Mouse (Mus musculus): ENCODE data around the gene Pcnt.

The Pcnt gene

GRCm38 (mm10) chr10:76442178-76443088, at the start of gene Pcnt:
Gene Pcnt, minus strand, starts transcription at chr10:76442786.
- peak; percentile 98 for DNase-seq (ENCODE audit: low read depth, low spot score)

DNA sequence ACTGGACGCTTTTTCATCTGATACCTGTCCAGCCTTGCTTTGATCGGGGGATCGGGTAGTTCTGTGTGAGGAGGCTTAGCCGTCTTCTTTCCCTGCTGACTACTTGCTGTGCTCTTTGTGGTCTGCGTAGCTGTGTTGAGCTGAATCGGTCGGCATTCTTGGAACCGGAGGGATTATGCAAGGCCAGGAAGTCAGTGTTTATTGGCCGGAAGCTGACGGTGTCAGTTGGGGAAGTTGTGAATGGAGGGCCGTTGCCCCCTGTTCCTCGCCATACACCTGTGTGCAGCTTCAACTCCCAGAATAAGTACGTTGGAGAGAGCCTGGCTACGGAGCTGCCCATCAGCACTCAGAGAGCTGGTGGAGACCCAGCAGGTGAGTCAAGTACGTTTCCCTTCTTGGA, 46.6 kb upstream of the Pcnt start:
- DNase-seq (ENCODE audit: low read depth, low spot score) = no peak

- DNase-seq (ENCODE audit: low read depth, low spot score) = no peak
Measured at GRCm38 (mm10) chr10:76488265-76488664, 45.7 kb upstream of the Pcnt start.

GRCm38 (mm10) chr10:76486302-76486701, 43.7 kb upstream of the Pcnt start:
- DNase-seq (ENCODE audit: low read depth, low spot score) = no peak

DNA sequence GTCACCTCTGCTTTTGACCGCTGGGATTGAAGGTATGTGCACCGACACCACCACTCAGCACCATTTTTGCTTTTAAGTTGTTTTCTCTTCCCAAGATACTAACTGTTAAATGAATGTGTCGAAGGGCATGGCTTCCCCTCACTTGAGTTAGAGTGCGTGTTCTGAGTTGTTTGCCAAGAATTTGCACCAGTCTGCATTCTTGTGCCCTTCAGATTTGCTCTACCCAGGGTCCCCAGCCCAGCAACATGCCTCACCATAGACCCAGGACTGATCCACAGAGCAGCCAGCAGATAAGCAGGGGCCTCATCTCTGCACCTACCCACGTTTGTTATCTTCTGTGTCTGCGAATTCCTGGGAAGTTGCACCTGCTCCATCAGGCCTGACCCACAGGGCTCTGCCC, 38.9 kb upstream of the Pcnt start:
- DNase-seq (ENCODE audit: low read depth, low spot score) = no peak

DNA sequence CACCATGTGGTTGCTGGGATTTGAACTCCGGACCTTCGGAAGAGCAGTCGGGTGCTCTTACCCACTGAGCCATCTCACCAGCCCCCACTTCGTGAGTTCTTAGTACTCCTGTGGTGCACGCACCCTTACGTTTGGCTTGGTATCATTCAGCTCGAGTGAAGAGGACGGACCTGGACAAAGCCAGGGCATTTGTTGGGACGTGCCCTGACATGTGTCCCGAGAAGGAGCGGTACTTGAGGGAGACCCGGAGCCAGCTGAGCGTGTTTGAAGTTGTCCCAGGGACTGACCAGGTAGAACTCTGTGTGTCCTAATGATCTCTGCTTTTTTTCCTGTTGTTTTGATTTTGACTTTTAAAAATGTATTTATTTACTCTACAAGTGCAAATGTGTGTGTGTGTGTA, 38.3 kb upstream of the Pcnt start:
- no peak for DNase-seq (ENCODE audit: low read depth, low spot score)

DNA sequence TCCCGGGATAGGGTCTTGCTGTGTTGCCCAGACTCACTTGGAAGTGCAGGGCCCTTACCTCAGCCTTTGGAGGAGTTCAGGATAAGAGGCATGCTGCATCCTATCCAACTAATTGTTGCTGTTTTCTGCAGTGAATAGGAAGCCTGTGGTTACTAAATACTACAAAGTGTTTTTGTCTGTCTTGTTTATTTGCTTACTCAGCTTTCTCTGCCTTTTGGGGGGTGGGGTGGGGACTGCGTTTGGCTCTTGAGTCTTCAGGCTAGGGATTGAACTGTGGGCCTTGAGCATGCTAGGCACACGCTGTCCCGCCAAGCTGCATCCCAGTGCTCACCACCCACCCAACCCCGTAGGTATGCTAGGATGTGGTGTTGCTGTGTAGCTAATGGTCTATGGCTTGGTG, 31.2 kb upstream of the Pcnt start:
- no peak for DNase-seq (ENCODE audit: low read depth, low spot score)

DNA sequence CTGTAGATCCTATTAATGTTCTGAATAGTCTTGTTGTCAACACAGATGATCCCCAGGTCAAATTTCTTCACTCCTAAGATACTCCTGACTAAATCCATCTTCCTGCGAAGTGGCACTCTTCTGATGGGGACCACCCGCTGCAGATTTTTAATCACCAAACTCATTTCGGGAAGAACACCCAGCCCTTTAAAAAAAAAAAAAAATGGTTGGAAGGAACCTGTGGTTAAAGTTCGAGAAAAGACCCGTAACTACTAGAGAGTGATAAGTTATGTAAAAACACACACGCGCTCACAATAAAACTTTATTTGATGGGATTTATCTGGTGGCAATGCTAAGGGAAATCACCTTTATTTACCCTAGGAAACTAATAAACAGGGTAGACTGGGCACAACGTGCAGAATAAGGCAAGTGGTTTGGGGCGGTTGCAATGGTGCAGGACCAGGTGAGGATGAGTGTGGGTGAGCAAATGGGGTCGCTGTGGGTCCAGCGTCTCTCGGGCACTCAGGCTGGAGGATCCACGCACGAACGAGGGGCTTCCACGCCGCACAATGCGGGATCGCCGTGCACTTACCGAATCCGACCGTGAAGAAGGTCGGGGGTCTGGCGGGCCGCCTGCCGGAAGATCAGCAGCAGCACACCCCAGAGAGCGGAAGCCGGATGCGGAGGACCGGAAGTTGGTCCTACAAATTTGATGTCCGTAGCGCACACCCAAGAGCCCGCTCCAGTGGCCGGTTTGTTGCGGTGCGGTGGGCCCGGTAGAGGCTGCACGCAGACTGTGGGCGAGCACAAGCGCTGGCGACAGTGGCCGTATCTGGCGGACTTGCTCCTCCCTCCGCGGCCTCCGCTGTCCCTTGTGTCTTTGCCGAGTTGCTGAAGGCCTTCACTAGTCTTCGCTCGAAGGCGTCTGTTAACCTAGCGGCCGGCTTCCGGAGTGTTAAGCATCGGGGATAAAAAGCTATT, 25.9 kb upstream of the Pcnt start, which contains the start of the genes Mcm3ap and Ybey:
Gene Mcm3ap, plus strand, starts transcription at position 725 of the 960 bp plus-strand sequence.
Gene Ybey, minus strand, starts transcription at position 912 of the 960 bp plus-strand sequence.
- DNase-seq (ENCODE audit: low read depth, low spot score) = peak; percentile 93

GRCm38 (mm10) chr10:76462721-76463120, 20.1 kb upstream of the Pcnt start:
- no peak for DNase-seq (ENCODE audit: low read depth, low spot score)

DNA sequence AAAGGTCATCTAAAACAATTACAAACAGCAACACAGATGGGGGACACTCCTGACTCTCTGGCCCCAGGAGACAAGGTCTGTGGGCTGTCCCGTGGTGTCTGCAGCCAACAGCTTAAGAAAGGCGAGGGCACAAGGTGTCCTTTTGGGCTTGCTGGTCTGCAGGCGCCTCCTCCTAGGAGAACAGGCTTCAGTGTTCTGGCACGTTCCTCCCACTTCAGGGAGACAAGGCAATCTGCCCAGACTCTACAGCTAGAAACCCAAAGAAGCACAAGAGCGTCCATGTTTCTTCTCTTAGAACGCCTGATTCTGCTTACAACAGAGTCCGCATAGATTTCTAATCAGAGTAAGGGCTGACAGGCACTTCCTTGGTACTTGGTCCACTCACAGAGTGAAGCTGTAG, 19.7 kb upstream of the Pcnt start:
- no peak for DNase-seq (ENCODE audit: low read depth, low spot score)

GRCm38 (mm10) chr10:76461255-76461654, 18.7 kb upstream of the Pcnt start:
- DNase-seq (ENCODE audit: low read depth, low spot score) = no peak

DNA sequence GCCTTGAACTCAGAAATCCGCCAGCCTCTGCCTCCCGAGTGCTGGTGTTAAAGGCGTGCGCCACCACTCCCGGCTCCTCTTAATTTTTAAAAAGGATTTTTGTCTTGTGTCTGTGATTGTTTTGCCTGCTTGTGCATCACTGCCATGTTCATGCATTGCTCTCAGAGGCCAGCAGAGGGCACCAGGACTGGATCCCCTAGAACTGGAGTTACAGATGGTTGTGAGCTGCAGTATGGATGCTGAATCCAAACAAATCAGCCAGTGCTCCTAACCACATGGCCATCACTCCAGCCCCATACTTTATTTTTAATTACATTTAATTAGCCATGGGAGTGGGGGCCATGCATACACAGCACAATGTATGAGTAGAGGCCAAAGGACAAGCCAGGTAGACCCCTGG, 12.7 kb upstream of the Pcnt start:
- DNase-seq (ENCODE audit: low read depth, low spot score) = peak; percentile 52

DNA sequence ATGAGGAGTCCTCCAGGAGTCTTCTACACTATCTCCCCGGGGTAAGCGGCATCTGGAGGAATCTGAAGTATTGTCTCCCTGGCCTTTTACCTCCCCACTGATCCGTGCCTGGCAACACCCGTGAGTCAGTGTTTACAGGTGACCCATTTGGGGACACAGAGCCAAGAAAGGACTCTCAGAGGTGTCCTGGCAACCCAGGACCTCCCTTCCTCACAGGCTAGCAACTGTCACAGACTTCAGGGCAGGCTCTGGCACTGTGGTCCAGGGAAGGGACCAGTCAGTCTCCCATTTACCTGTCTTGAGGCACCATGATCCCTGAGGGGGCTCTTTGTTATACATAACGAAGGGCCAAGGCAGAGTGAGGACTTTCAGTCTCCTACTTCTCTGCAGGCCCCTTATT, 6.3 kb upstream of the Pcnt start, which contains the start of gene 2610028H24Rik:
Gene 2610028H24Rik, plus strand, starts transcription at position 231 of the 400 bp plus-strand sequence.
- DNase-seq (ENCODE audit: low read depth, low spot score) = no peak

GRCm38 (mm10) chr10:76447406-76448229, 5.0 kb upstream of the Pcnt start:
- DNase-seq (ENCODE audit: low read depth, low spot score) = no peak

GRCm38 (mm10) chr10:76445996-76446681, 3.6 kb upstream of the Pcnt start:
- no peak for DNase-seq (ENCODE audit: low read depth, low spot score)

DNA sequence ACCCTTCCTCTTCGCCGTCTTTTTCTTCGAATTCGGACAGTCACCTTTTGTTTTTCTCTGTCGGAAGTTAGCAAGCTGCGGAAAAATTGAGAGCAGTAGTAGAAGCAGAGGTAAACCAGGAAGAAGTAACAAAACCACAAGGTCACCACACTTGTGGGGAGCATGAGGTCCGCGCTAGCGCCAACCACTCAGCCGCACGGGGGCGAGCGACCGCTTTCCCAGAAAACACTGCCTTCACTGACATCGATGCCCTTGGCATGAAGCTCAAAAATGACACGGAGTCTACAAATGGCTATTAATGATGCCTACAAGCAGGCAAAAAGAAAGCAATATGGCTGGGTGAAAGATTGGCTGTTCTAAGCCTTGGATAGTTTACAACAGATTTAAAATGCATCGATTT, 2.3 kb downstream of the Pcnt start, which contains the start of gene AC141477.1:
Gene AC141477.1, minus strand, starts transcription at position 164 of the 400 bp plus-strand sequence.
- DNase-seq (ENCODE audit: low read depth, low spot score) = no peak

GRCm38 (mm10) chr10:76439107-76439890, 3.3 kb downstream of the Pcnt start:
- no peak for DNase-seq (ENCODE audit: low read depth, low spot score)

DNA sequence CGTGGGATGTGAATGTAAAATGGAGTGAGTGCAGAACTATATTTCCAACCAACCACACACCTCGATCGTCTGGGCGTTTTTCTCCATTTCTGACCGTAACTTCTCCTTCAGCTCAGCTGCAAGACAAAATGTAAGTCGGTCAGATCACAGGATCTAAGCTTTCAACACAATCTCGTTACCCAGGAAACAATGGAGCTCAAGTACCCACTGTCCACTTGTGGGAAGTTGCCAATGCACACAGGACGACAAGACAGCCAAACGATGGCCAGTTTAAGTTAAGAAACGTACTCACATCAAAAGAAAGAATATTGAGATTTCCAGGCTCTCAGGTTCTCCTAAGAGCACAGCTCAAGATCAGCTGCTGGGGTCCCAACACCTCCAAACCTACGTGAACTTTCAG, 8.7 kb downstream of the Pcnt start:
- DNase-seq (ENCODE audit: low read depth, low spot score) = no peak

DNA sequence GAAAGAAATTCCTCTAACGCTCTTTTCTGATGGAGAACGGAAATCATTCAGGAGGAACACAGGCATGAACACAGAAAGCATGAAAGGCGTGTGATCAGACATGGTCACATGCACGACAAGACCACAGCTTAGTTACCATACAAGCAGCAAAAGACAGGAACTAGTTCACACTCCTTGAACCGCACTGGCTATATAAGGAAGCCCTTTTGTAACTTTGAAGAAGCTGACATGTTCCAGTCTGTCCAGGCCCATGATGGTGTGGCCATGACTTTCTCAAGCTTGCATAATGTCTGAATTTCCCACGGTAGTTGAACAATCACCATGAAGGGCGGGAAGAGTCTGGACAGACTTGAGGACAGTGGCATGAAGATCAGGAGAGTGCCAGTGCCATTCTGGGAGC, 16.9 kb downstream of the Pcnt start:
- DNase-seq (ENCODE audit: low read depth, low spot score) = no peak

GRCm38 (mm10) chr10:76416811-76417210, 25.8 kb downstream of the Pcnt start:
- no peak for DNase-seq (ENCODE audit: low read depth, low spot score)

All from forelimb bud, embryonic 11.5 days (tissue).